Mouse (Mus musculus): ENCODE results near the gene Ftcd.

Gene Ftcd

DNA sequence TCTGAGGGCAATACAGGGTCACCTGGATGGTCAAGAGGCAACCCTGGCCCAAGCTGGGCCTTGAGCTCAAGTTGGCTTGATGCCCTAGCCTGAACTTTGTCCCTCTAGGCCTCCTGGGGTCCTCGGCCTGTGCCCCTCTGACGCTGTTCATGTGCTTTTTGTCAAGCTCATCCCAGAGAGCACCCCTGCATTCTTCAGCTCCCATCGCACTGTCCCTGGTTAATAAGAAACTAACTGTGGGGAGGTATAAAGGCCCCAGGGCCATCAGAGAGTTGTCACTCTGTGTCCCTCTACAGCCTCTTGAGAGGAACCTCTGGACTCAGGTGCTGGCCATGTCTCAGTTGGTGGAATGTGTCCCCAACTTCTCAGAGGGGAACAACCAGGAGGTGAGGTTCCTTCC lies at the start of gene Ftcd:
TSS of gene Ftcd (plus strand) at position 275 of the 400 bp plus-strand sequence.
- no peak for DNase-seq (ENCODE audit: low spot score in 2 of 2)

DNA sequence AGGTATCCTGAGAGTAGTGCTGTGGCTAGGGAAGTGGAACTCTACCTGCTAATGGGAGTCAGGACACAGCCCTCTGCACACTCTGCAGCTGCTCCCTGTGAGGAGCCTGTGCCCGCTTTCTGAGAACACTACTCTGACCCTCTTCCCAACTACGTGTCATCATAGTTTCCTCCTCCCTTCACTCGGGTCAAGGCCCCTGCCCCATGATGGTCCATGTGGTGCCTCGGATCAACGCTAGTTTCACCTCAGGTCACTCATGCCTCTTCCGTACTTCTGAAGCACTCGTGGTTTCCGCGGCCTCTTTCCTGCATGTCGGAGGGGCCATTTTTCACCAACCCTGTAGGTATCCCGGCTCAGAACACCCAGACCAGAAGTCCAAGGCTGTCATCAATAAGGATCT lies 44.5 kb upstream of the Ftcd start:
- no peak for DNase-seq (ENCODE audit: low spot score in 2 of 2)

DNA sequence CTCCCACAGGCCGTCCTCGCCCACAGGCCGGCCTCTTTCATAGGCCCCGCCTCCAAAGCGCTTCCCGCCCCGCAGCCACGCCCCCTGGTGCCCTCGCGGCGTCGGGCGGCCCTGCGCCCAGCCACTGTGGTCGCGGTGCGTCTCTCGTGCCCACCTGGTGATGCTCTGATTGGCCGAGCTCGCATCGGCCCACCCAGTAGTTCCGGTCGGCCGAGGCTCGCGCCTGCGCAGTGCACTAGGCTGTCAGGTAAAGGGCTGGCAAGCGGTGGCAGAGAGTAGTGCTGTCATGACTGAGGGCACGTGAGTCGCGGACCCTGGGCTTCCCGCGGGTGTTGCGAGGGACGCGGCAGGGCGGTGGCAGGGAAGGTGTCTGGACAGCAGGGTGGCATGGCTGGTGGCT lies 44.1 kb upstream of the Ftcd start, which contains the start of gene Lss:
TSS of gene Lss (plus strand) at position 214 of the 400 bp plus-strand sequence.
- peak; percentile 96 to 97 for DNase-seq (ENCODE audit: low spot score in 2 of 2)

GRCm38 (mm10) chr10:76531828-76532227 lies 43.6 kb upstream of the Ftcd start:
- DNase-seq (ENCODE audit: low spot score in 2 of 2): no peak

DNA sequence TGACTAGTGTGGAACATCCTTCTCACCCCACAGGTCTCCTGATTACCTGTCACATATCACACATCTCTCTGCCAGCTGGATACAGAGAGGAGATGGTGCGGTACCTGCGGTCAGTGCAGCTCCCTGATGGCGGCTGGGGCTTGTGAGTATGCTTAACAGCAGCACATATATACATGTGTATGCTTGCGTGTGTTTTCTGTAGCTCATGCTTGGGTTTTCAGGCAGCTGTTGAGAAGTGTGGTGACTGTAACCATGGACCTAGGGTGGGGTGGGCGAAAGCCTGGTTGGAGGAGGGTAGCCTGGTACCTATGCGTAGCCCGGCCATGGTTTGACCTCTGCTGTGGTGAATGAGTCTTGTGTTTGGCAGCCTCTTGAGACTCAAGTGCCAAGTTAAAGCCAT lies 39.9 kb upstream of the Ftcd start:
- no peak for DNase-seq (ENCODE audit: low spot score in 2 of 2)

DNA sequence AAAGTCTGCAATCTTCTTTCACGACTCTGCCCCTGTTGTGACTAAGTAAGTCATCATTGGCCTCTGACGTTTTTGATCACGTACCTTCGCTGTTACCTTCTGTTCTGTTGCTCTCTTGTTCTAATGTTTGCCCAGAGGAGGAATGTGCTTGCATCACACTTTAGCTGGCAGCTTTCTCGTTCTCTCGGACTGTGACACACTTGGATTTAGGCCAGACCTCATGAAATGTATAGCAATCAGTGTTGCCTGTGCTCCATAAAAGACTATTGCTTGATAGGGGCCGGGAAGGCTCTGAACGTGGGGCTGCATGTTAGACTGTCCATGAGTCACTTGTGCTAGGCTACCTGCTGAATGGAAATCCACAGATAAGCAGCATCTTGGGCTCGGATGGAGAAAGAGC lies 37.8 kb upstream of the Ftcd start:
- DNase-seq (ENCODE audit: low spot score in 2 of 2): no peak

DNA sequence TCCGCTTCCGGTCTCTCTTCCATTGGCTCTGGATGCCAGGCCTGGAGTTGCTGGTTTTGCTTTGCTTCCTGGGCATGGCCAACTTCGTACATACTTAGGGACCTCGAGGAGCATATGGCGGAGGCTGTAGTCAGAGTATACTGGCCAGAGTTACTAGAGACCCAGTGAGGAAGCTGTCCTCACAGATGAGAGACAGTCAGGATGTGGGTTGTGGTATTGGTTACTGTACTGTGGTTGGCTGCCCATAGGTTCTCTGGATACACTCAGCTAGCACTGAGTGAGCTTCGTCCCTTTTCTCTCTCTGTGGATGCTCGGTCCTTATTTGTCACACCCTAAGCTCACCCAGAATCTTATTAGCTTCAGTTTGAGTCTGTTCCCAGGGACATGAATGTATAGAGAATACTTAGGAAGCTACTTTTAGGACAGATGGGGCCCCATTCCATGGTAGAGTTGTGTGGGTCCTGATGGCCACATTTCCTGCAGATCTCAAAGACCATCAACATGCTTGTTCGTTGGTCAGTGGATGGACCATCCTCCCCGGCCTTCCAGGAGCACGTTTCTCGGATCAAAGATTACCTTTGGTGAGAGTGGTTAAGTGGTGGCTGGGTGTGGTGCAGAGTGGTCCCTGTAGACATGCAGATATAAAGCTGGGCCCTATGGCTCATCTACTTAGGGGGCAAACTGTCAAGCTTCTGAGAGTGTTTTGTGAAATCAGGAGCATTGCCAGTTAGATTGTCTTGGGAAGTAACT lies 33.9 kb upstream of the Ftcd start:
- DNase-seq (ENCODE audit: low spot score in 2 of 2): no peak

- DNase-seq (ENCODE audit: low spot score in 2 of 2): no peak
These were observed 32.6 kb upstream of the Ftcd start for GRCm38 (mm10) chr10:76542636-76543375.

GRCm38 (mm10) chr10:76546566-76546965 lies 28.9 kb upstream of the Ftcd start:
- DNase-seq (ENCODE audit: low spot score in 2 of 2): no peak

DNA sequence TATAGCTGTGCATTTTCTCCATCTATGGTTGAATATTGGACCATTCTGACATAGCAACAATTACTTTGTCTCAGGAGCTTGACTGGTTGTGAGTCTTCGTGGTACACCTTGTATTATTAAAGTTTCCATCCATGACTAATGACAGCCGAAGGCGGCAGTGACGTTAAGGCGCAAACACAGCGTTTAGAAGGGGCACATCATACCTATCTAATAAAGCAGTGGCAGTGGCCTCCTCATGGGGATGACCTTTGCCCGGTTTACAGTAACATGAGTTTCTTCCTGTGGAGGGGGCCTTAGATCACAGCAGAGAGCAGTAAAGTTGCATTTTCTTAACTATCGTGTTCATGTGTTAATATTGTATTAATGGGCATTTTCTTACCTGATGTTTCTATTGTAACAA lies 27.2 kb upstream of the Ftcd start:
- no peak for DNase-seq (ENCODE audit: low spot score in 2 of 2)

GRCm38 (mm10) chr10:76550458-76550857 lies 25.0 kb upstream of the Ftcd start:
- peak in 1 of 2 experiments; percentile 20 for DNase-seq (ENCODE audit: low spot score in 2 of 2)

GRCm38 (mm10) chr10:76551556-76551955 lies 23.9 kb upstream of the Ftcd start:
- no peak for DNase-seq (ENCODE audit: low spot score in 2 of 2)

DNA sequence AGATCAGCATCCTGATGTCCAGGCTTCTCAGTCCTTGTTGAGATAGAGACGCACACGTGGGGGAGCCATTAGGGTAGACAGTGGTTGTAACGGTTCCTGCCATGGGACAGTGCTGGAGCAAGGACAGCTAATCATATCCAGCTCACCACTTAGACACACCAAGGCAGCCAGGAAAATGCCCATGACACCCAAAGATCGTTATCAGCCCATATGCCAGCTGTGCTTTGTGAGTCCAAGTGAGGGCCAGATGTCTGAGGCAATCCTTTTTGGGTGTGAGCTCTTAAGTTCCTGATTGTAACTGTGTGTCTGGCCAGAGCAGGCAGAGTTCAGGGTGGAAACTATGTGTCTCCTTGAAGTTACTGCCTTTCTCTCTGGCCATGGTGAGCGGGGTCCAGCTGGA lies 21.4 kb upstream of the Ftcd start:
- no peak for DNase-seq (ENCODE audit: low spot score in 2 of 2)

GRCm38 (mm10) chr10:76561972-76562371 lies 13.5 kb upstream of the Ftcd start, which contains the start of gene Spatc1l:
Gene Spatc1l (plus strand): TSS chr10:76562272.
- DNase-seq (ENCODE audit: low spot score in 2 of 2): no peak

DNA sequence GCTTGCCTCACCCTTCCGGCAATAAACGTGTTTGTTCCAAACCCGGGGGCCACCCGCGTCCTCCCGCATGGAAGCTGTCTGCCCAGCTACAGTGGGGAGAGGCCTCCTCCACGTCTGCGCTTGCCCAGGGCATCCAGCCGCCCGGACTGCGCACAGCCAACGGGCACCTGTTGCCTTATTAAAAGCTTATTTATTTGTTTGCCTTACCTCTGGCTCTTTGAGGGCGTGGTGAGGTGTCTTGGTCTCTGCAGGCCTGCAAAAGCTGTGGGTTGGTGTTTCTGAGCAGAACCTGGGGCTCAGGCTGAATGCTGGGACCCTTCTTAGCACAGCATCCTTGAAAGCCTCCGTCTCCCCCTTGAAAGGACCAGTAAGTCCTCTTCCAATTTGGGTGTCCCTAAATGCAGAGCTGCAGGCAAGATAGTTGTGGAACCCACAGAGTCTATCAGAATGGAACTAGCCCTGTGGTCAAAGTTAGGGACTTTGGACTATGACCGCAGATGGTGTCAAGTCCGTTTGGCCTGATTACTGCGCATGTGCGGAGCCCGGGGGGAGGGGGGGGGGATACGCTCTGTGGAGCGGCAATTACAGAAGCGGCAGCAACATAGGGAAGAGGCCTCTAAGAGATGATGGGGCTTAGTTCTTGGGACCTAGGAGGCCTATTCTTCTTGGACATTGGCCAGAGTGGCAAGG lies 5.3 kb upstream of the Ftcd start:
- DNase-seq (ENCODE audit: low spot score in 2 of 2): no peak

GRCm38 (mm10) chr10:76571070-76571469 lies 4.4 kb upstream of the Ftcd start:
- DNase-seq (ENCODE audit: low spot score in 2 of 2): no peak

GRCm38 (mm10) chr10:76572151-76572550 lies 3.3 kb upstream of the Ftcd start:
- no peak for DNase-seq (ENCODE audit: low spot score in 2 of 2)

DNA sequence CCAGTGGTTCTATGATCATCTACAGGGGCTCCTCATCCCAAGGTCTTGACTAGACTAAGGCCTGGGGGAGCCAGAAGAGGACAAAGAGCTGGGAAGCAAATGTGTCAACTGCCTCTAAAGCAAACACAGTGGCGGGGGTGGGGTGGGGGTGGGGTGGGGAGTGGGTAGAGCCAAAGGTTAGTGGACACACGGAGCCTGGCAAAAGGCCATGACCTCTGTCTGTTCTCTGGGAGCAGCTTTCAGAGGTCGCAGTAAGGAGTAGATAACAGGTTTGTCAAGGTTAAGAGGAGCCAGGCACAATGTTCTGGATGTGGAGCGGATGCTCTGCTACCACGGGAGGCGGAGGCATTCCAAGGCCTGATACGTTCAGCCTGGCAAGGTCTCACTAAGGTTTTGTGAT lies 1.5 kb downstream of the Ftcd start:
- no peak for DNase-seq (ENCODE audit: low spot score in 2 of 2)

- DNase-seq (ENCODE audit: low spot score in 2 of 2): no peak
These were observed 8.7 kb downstream of the Ftcd start for GRCm38 (mm10) chr10:76584138-76584537.

GRCm38 (mm10) chr10:76586190-76586589 lies 10.7 kb downstream of the Ftcd start:
- DNase-seq (ENCODE audit: low spot score in 2 of 2): no peak

GRCm38 (mm10) chr10:76590197-76590596 lies 14.7 kb downstream of the Ftcd start:
- DNase-seq (ENCODE audit: low spot score in 2 of 2): no peak

GRCm38 (mm10) chr10:76596338-76596737 lies 20.9 kb downstream of the Ftcd start:
- DNase-seq (ENCODE audit: low spot score in 2 of 2): no peak

- DNase-seq (ENCODE audit: low spot score in 2 of 2): no peak
These were observed 27.2 kb downstream of the Ftcd start for GRCm38 (mm10) chr10:76602690-76603089.
